Mouse (Mus musculus): ENCODE data around the gene Adtrp.

GRCm38 (mm10) chr13:41890618-41891017 lies 43.1 kb upstream of the Adtrp start:
- no peak for TF ChIP-seq CTCF (conservative IDR thresholded peaks at IDR 0.05; ENCODE audit: low read length)
- TF ChIP-seq NANOG (IDR thresholded peaks at IDR 0.05; ENCODE audit: borderline replicate concordance, low read length) = no peak

Measured in E14TG2a.4 (cell line).